Mouse (Mus musculus): Measurements from ENCODE around the gene Ifngr1.

GRCm38 (mm10) chr10:19598091-19598490 is 6.3 kb downstream of the Ifngr1 start:
- TF ChIP-seq CTCF (IDR thresholded peaks at IDR 0.05; ENCODE audit: borderline replicate concordance, extremely low read depth, insufficient read depth, insufficient read length) (no peak), POLR2A (IDR thresholded peaks at IDR 0.05; ENCODE audit: borderline replicate concordance, extremely low read depth, insufficient read depth, insufficient read length, poor library complexity, severe bottlenecking) (no peak)
